Mouse (Mus musculus) ES-E14 (cell line): ENCODE data around the gene Olfr62.

ENCODE experiments used
- HCFC1 ChIP-seq: IDR thresholded peaks from 2 replicates; pipeline ENCODE4 v1.6.1; 2012; ENCODE audit warnings: low read length, inconsistent platforms, borderline replicate concordance; ENCODE audit not compliant: insufficient read depth
- ZC3H11A ChIP-seq: IDR thresholded peaks from 2 replicates; pipeline ENCODE4 v1.6.1; 2012; ENCODE audit warnings: low read depth, mild to moderate bottlenecking, inconsistent platforms, low read length, borderline replicate concordance
- ZNF384 ChIP-seq: IDR thresholded peaks from 2 replicates; pipeline ENCODE4 v1.6.1; 2012; ENCODE audit warnings: low read depth, low read length, inconsistent platforms

GRCm38 (mm10) chr4:118708086-118708485 lies 49.3 kb downstream of the Olfr62 start:
- no peak for TF ChIP-seq ZC3H11A
- TF ChIP-seq ZNF384 = no peak
- no peak for TF ChIP-seq HCFC1
